Mouse (Mus musculus) limb, embryonic 15.5 days (tissue): ENCODE data around the gene Ak8. TPM values are rescaled to one million over a fixed set of nuclear protein-coding genes. Genes with fewer than 3 reads are reported as not detected.

Experiments
- ATAC-seq: fragments of 200-750 bp; cut with Nextera tagmentation; 2 replicates; pipeline ENCODE4 v1.8.0; 2017; ENCODE audit warnings: low read depth, moderate TSS enrichment; ENCODE audit not compliant: insufficient number of reproducible peaks, low FRiP score, low TSS enrichment
- H3K27ac ChIP-seq: fragments of 300-500 bp; sonication (generic); 2 replicates; pipeline ENCODE4 v1.5.1; 2015; ENCODE audit warnings: moderate library complexity, mild to moderate bottlenecking, inconsistent platforms
- H3K27me3 ChIP-seq: fragments of 300-500 bp; sonication (generic); 2 replicates; pipeline ENCODE4 v1.6.1; 2015; ENCODE audit warnings: inconsistent platforms
- H3K36me3 ChIP-seq: fragments of 300-500 bp; sonication (generic); 2 replicates; pipeline ENCODE4 v1.6.1; 2015; ENCODE audit warnings: inconsistent platforms
- H3K4me1 ChIP-seq: fragments of 300-500 bp; sonication (generic); 2 replicates; pipeline ENCODE4 v1.6.1; 2015; ENCODE audit warnings: inconsistent platforms
- H3K4me2 ChIP-seq: fragments of 300-500 bp; sonication (generic); 2 replicates; pipeline ENCODE4 v1.6.1; 2015; ENCODE audit warnings: mild to moderate bottlenecking, inconsistent platforms
- H3K4me3 ChIP-seq: fragments of 300-500 bp; sonication (generic); 2 replicates; pipeline ENCODE4 v1.5.1; 2015; ENCODE audit warnings: mild to moderate bottlenecking, inconsistent platforms
- H3K9ac ChIP-seq: fragments of 300-500 bp; sonication (generic); 2 replicates; pipeline ENCODE4 v1.6.1; 2015; ENCODE audit warnings: inconsistent platforms
- H3K9me3 ChIP-seq: fragments of 300-500 bp; sonication (generic); 2 replicates; pipeline ENCODE4 v1.6.1; 2016; ENCODE audit warnings: inconsistent platforms
- WGBS: fragments of 180-500 bp; shearing (Covaris S2); methylation state at CpG from one replicate; pipeline ENCODE4 v1.1.7; 2015; 5-methylcytosine and 5-hydroxymethylcytosine counted together
- microRNA-seq: library from miRNA; unstranded; fragments of <30 nt; microRNA quantifications from one replicate; pipeline ENCODE4, GENCODE M21; 2016
- polyA plus RNA-seq: library from polyadenylated mRNA; unstranded; fragments of >200 nt; fragmentation: Nextera tagmentation; extraction: Ambion mirVana; gene quantifications from 2 replicates; pipeline ENCODE4 v1.2.1, GENCODE M21; 2015

The Ak8 gene
- polyA plus RNA-seq, 1 experiment from 2014 or later, result 0.58 TPM

- Histone ChIP-seq H3K9me3 (no peaks in the 10 kb centered on the region), H3K4me2 (no peak overlapping the region), H3K9ac (no peak overlapping the region), H3K27me3 (no peaks in the 10 kb centered on the region), H3K27ac (no peak overlapping the region), H3K4me1 (no peaks in the 10 kb centered on the region), H3K4me3 (no peak overlapping the region), H3K36me3 (peaks cover 70% of the 10 kb centered on the region)
- ATAC-seq, result no peak
- 87% methylated on average over 2 of the region's 2 CpGs for WGBS
These were observed 148.9 kb downstream of the Ak8 start for GRCm38 (mm10) chr2:28848879-28849278.

GRCm38 (mm10) chr2:28852594-28852993, 152.6 kb downstream of the Ak8 start:
- ATAC-seq, result no peak
- no peaks in the 10 kb centered on the region for H3K9me3 ChIP-seq
- H3K27me3 ChIP-seq, result no peaks in the 10 kb centered on the region
- H3K9ac ChIP-seq, result no peak overlapping the region
- no peaks in the 10 kb centered on the region for H3K4me1 ChIP-seq
- H3K27ac ChIP-seq, result no peak overlapping the region
- WGBS, result 94% methylated on average over 3 of the region's 3 CpGs
- H3K4me3 ChIP-seq, result no peak overlapping the region
- no peak overlapping the region for H3K4me2 ChIP-seq
- H3K36me3 ChIP-seq, result peaks cover 67% of the 10 kb centered on the region

- peaks cover 65% of the 10 kb centered on the region for H3K36me3 ChIP-seq
- ATAC-seq, result no peak
- H3K4me2 ChIP-seq, result no peak overlapping the region
- H3K4me1 ChIP-seq, result no peaks in the 10 kb centered on the region
- WGBS, result 94% methylated on average over 2 of the region's 2 CpGs
- no peaks in the 10 kb centered on the region for H3K9me3 ChIP-seq
- H3K27me3 ChIP-seq, result no peaks in the 10 kb centered on the region
- H3K9ac ChIP-seq, result no peak overlapping the region
- H3K4me3 ChIP-seq, result no peak overlapping the region
- H3K27ac ChIP-seq, result no peak overlapping the region
These were observed 155.8 kb downstream of the Ak8 start for GRCm38 (mm10) chr2:28855773-28856172.

GRCm38 (mm10) chr2:28859303-28859702, 159.3 kb downstream of the Ak8 start:
- Histone ChIP-seq H3K36me3 (peaks cover 83% of the 10 kb centered on the region), H3K27ac (no peak overlapping the region), H3K9ac (no peak overlapping the region), H3K4me2 (no peak overlapping the region), H3K9me3 (no peaks in the 10 kb centered on the region), H3K4me1 (no peaks in the 10 kb centered on the region), H3K4me3 (no peak overlapping the region), H3K27me3 (no peaks in the 10 kb centered on the region)
- no peak for ATAC-seq
- WGBS, result 89% methylated on average over 4 of the region's 4 CpGs

- Histone ChIP-seq H3K27ac (no peak overlapping the region), H3K9me3 (no peaks in the 10 kb centered on the region), H3K4me1 (no peaks in the 10 kb centered on the region), H3K4me3 (no peak overlapping the region), H3K36me3 (peaks cover 85% of the 10 kb centered on the region), H3K4me2 (no peak overlapping the region), H3K27me3 (no peaks in the 10 kb centered on the region), H3K9ac (no peak overlapping the region)
- no peak for ATAC-seq
- WGBS, result 91% methylated on average over 8 of the region's 8 CpGs
These were observed 160.9 kb downstream of the Ak8 start for GRCm38 (mm10) chr2:28860678-28861423.

Small RNA genes lying within 50 kb of the gene (microRNA-seq; reads per million reads assigned to microRNA genes)
- not detected for gene Mir3088

Other genes starting within 250 kb of the Ak8 start
- 0.89 and 1.1 TPM in 2 replicates for gene 1700007K13Rik, start 233.8 kb upstream of the Ak8 start, polyA plus RNA-seq
- gene Mrps2, start 232.1 kb upstream of the Ak8 start, polyA plus RNA-seq, result 50.3 and 51.3 TPM in 2 replicates
- 0.56 and 1.1 TPM in 2 replicates for gene Gbgt1, start 203.3 kb upstream of the Ak8 start, polyA plus RNA-seq
- gene Gm10134, start 194.1 kb upstream of the Ak8 start, polyA plus RNA-seq, result 1.9 and 4.5 TPM in 2 replicates
- gene Ralgds, start 187.0 kb upstream of the Ak8 start, polyA plus RNA-seq, result 50.3 and 50.7 TPM in 2 replicates
- 0.35 TPM in 1 of 2 replicates, not detected in the other for gene Cel, start 136.8 kb upstream of the Ak8 start, polyA plus RNA-seq
- 41.8 and 44.1 TPM in 2 replicates for gene Gtf3c5, start 116.4 kb upstream of the Ak8 start, polyA plus RNA-seq
- 0.14 and 0.45 TPM in 2 replicates for gene Gfi1b, start 78.2 kb upstream of the Ak8 start, polyA plus RNA-seq
- gene Tsc1, start 58.9 kb upstream of the Ak8 start, polyA plus RNA-seq, result 15.7 TPM in 2 replicates
- gene Spaca9, start 437 bp upstream of the Ak8 start, polyA plus RNA-seq, result 1.1 and 1.2 TPM in 2 replicates
- gene Gtf3c4, start 140.2 kb downstream of the Ak8 start, polyA plus RNA-seq, result 12.3 and 14.3 TPM in 2 replicates
- gene Ddx31, start 140.2 kb downstream of the Ak8 start, polyA plus RNA-seq, result 14.7 and 14.8 TPM in 2 replicates
- 0.08 TPM in 1 of 2 replicates, not detected in the other for gene Barhl1, start 216.5 kb downstream of the Ak8 start, polyA plus RNA-seq